12 mouse cellular contexts compared by ENCODE assay signal in the genomic region with DNA sequence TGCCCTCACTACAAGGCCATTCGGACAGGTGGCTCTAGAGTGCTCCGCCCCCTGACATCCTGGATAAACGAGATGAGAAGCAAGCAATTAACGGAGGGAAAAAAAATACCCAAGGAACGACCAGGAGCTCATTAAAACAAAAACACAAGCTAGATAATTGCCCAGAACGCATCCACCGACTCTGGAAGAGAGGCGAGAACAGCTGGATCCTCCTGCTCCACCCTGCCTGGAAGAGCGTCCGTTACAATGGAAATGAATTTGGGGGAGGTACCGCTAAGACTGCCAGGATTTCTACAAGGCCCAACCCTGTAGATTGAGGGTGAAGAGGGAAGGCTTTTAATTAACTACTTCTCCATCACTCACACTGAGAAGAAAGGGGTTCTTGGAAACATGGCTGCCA.
A peak's percentile ranks its signal among the peaks of the same experiment; 100 is the strongest.
DNase-seq lines count a peak whose midpoint lies in the region; TF ChIP-seq lines count a peak whose summit lies in the region.
"Had no signal": no experiment of that assay in that cellular context is flagged by ENCODE, and none has a peak within 500 bp of the region (broad histone marks: within the 10 kb centered on the region; RNA-seq: fewer than 3 reads in every experiment).

No protein-coding gene starts in this region.

- peaks cover 85% of the 10 kb centered on the region for H3K27me3 ChIP-seq in forebrain, embryonic 10.5 days (ENCODE audit: poor library complexity, severe bottlenecking)
- H3K27me3 ChIP-seq in small intestine, adult 2 months (ENCODE audit: control insufficient read depth, insufficient read depth, low read length): no peaks in the 10 kb centered on the region
- H3K27me3 ChIP-seq: intestine, embryonic 15.5 days had no signal

- 41% methylated on average over 11 of the region's 11 CpGs for WGBS in forebrain, embryonic 10.5 days
- 30% methylated on average over 11 of the region's 11 CpGs for WGBS in small intestine, adult 2 months

- TF ChIP-seq CTCF in left cerebral cortex, adult 2 months (IDR thresholded peaks at IDR 0.05): no peak
- TF ChIP-seq CTCF in small intestine, adult 2 months (IDR thresholded peaks at IDR 0.05; ENCODE audit: extremely low read depth, insufficient read length, insufficient replicate concordance, low read depth, low read length): no peak

- H3K9me3 ChIP-seq in ES-E14 (ENCODE audit: control insufficient read depth, insufficient read depth, low read depth, low read length): no peaks in the 10 kb centered on the region
- no peaks in the 10 kb centered on the region for H3K9me3 ChIP-seq in forebrain, embryonic 10.5 days
- H3K9me3 ChIP-seq: heart, embryonic 15.5 days; intestine, embryonic 15.5 days had no signal

- DNase-seq in left cerebral cortex, adult 2 months (ENCODE audit: extremely low spot score in 1 of 2, low spot score in 2 of 2): no peak
- DNase-seq in left cerebral cortex, adult 11 months (ENCODE audit: low spot score): no peak
- no peak for DNase-seq in ES-E14 (ENCODE audit: low read depth, low spot score)
- no peak for DNase-seq in forebrain, embryonic 10.5 days (ENCODE audit: extremely low spot score, low spot score)
- no peak for DNase-seq in cerebellum, postnatal 14 days
- DNase-seq in frontal cortex, adult 2 months (ENCODE audit: extremely low spot score in 1 of 2, low spot score in 1 of 2): no peak
- DNase-seq: adrenal gland, postnatal 25 days; thymus, adult 18-20 months had no signal

- TF ChIP-seq POLR2A in small intestine, adult 2 months (IDR thresholded peaks at IDR 0.05; ENCODE audit: low read depth, low read length): no peak

- no peaks in the 10 kb centered on the region for H3K36me3 ChIP-seq in ES-E14 (ENCODE audit: control insufficient read depth, insufficient read depth, low read length, poor library complexity, severe bottlenecking)
- H3K36me3 ChIP-seq in forebrain, embryonic 10.5 days (replicated peaks): no peaks in the 10 kb centered on the region
- H3K36me3 ChIP-seq in small intestine, adult 2 months (ENCODE audit: control insufficient read depth, insufficient read depth, low read length): no peaks in the 10 kb centered on the region
- H3K36me3 ChIP-seq: heart, embryonic 15.5 days; intestine, embryonic 15.5 days had no signal

- in situ Hi-C loops in ES-E14 (cut with MboI; ENCODE audit: low sequenced_read_pairs in 2 of 2, unreplicated experiment in 2 of 2): no loop called here

- H3K4me1 ChIP-seq in ES-E14 (ENCODE audit: control insufficient read depth in 2 of 2, insufficient read depth in 2 of 2, low read length in 2 of 2, poor library complexity in 1 of 2): peaks cover 20 to 32% of the 10 kb centered on the region in 2 experiments
- H3K4me1 ChIP-seq in forebrain, embryonic 10.5 days: peaks cover 50% of the 10 kb centered on the region
- peaks cover 14% of the 10 kb centered on the region; the same call in 1 of the 2 replicates for H3K4me1 ChIP-seq in small intestine, adult 2 months (ENCODE audit: control insufficient read depth, insufficient read depth, insufficient read length, low read length)

- peak overlapping the region; percentile 54; the same call in 1 of the 2 replicates for H3K9ac ChIP-seq in ES-E14 (ENCODE audit: insufficient read depth, low read depth, low read length, poor library complexity, severe bottlenecking)
- H3K9ac ChIP-seq: heart, embryonic 15.5 days; intestine, embryonic 15.5 days; liver, embryonic 14.5 days had no signal

- intact Hi-C loops in left cerebral cortex, adult 2 months (cut with DNase I): loop anchor here (2.0 to 5.0 kb wide), 2 partner anchors 55 to 86 kb away; no protein-coding TSS in a partner anchor

- H3K4me3 ChIP-seq in left cerebral cortex, adult 2 months: no peak overlapping the region
- H3K4me3 ChIP-seq in ES-E14 (ENCODE audit: insufficient read depth in 1 of 2, low read depth in 1 of 2, low read length in 2 of 2, poor library complexity in 1 of 2, severe bottlenecking in 1 of 2): peak overlapping the region in 1 of 2 experiments; percentile 18; a peak in 2 of 4 replicates
- H3K4me3 ChIP-seq in forebrain, embryonic 10.5 days: no peak overlapping the region
- H3K4me3 ChIP-seq in small intestine, adult 2 months (ENCODE audit: low read depth, low read length): peak overlapping the region; percentile 0; the same call in 1 of the 2 replicates
- H3K4me3 ChIP-seq: heart, embryonic 15.5 days; intestine, embryonic 15.5 days had no signal

- peak overlapping the region; percentile 8; the same call in 1 of the 2 replicates for H3K27ac ChIP-seq in left cerebral cortex, adult 2 months
- H3K27ac ChIP-seq in ES-E14 (ENCODE audit: insufficient read depth, low read depth, low read length, poor library complexity, severe bottlenecking): peak overlapping the region; percentile 34; the same call in 1 of the 2 replicates
- peak overlapping the region; percentile 71; the same call in 1 of the 2 replicates for H3K27ac ChIP-seq in forebrain, embryonic 10.5 days
- no peak overlapping the region for H3K27ac ChIP-seq in small intestine, adult 2 months (ENCODE audit: insufficient read depth, low read depth, low read length)
- H3K27ac ChIP-seq: heart, embryonic 15.5 days; intestine, embryonic 15.5 days; liver, embryonic 14.5 days had no signal

TF ChIP-seq in ES-E14, 5 proteins besides CTCF, POLR2A, EP300 and RAD21:
- TF ChIP-seq ZC3H11A (IDR thresholded peaks at IDR 0.05; ENCODE audit: borderline replicate concordance, low read depth, low read length) (no peak), ZNF384 (IDR thresholded peaks at IDR 0.05; ENCODE audit: low read depth, low read length) (no peak)
